In genomic region chr10:54009154-54009553, GRCm38 (mm10) we compare ENCODE assay signal across 29 mouse cellular contexts.
DNase-seq lines count a peak whose midpoint lies in the region; ATAC-seq lines count a peak whose summit lies in the region.
"Had no signal": no experiment of that assay in that cellular context is flagged by ENCODE, and none has a peak within 500 bp of the region (broad histone marks: within the 10 kb centered on the region; RNA-seq: fewer than 3 reads in every experiment).

No protein-coding gene starts in this region.

- peaks cover 10% of the 10 kb centered on the region; the same call in 1 of the 2 replicates for H3K36me3 ChIP-seq in splenic B cell, adult 2 months (ENCODE audit: control insufficient read depth, insufficient read depth, low read length, poor library complexity, severe bottlenecking)
- H3K36me3 ChIP-seq in embryonic facial prominence, embryonic 10.5 days (replicated peaks): no peaks in the 10 kb centered on the region
- no peaks in the 10 kb centered on the region for H3K36me3 ChIP-seq in hindbrain, embryonic 14.5 days (replicated peaks; ENCODE audit: control insufficient read depth, insufficient read depth)
- H3K36me3 ChIP-seq: embryonic facial prominence, embryonic 15.5 days; limb, embryonic 13.5 days; midbrain, embryonic 15.5 days; neural tube, embryonic 13.5 days had no signal

- H3K9me3 ChIP-seq in embryonic facial prominence, embryonic 10.5 days: no peaks in the 10 kb centered on the region
- no peaks in the 10 kb centered on the region for H3K9me3 ChIP-seq in hindbrain, embryonic 14.5 days (ENCODE audit: control insufficient read depth, low read length)
- H3K9me3 ChIP-seq: embryonic facial prominence, embryonic 15.5 days; heart, embryonic 13.5 days; kidney, embryonic 15.5 days; limb, embryonic 13.5 days; liver, embryonic 12.5 days; midbrain, embryonic 15.5 days; neural tube, embryonic 13.5 days had no signal

- ATAC-seq in CD4-positive, CD25-positive, alpha-beta regulatory T cell, adult 4 months: peak; percentile 53
- peak; percentile 75 to 83 for ATAC-seq in hematopoietic stem cell, adult 5-6 weeks (replicated peaks in 1 of 2; ENCODE audit: insufficient read depth in 1 of 2, low FRiP score in 2 of 2, low TSS enrichment in 1 of 2, low read depth in 1 of 2, poor library complexity in 2 of 2, severe bottlenecking in 2 of 2)
- ATAC-seq in hindbrain, embryonic 14.5 days (ENCODE audit: low FRiP score): no peak
- ATAC-seq: forebrain, embryonic 14.5 days; hindbrain, embryonic 16.5 days; intestine, postnatal 0 days; liver, embryonic 12.5 days; midbrain, embryonic 15.5 days had no signal

- WGBS in embryonic facial prominence, embryonic 10.5 days: 91% methylated on average over 6 of the region's 6 CpGs
- whole genome bisulfite sequencing in hindbrain, embryonic 14.5 days: 93% methylated on average over 6 of the region's 6 CpGs

- H3K4me2 ChIP-seq in hindbrain, embryonic 14.5 days (replicated peaks): no peak overlapping the region
- H3K4me2 ChIP-seq: embryonic facial prominence, embryonic 15.5 days; heart, embryonic 13.5 days; kidney, embryonic 15.5 days; limb, embryonic 13.5 days; liver, embryonic 12.5 days; midbrain, embryonic 15.5 days; neural tube, embryonic 13.5 days had no signal

- no peaks in the 10 kb centered on the region for H3K4me1 ChIP-seq in embryonic facial prominence, embryonic 10.5 days
- no peaks in the 10 kb centered on the region for H3K4me1 ChIP-seq in hindbrain, embryonic 14.5 days (replicated peaks; ENCODE audit: control insufficient read depth, insufficient read depth, low read length)
- H3K4me1 ChIP-seq: embryonic facial prominence, embryonic 15.5 days; kidney, embryonic 15.5 days; limb, embryonic 13.5 days; neural tube, embryonic 13.5 days had no signal

- DNase-seq in splenic B cell, adult 2 months (ENCODE audit: low read depth, low spot score): peak; percentile 53
- DNase-seq in thymus, postnatal 36 days: peak; percentile 27 to 49
- DNase-seq in embryonic facial prominence, embryonic 10.5 days (ENCODE audit: low spot score): no peak
- DNase-seq in hindbrain, embryonic 14.5 days (ENCODE audit: low spot score): no peak
- DNase-seq in lung, adult 18-20 months: no peak
- DNase-seq: adrenal gland, adult 8-10 months; cerebellum, adult 11-12 months; cerebellum, postnatal 25 days; embryo, embryonic 11 days; gastrocnemius, postnatal 10 days; heart, adult 11 months; kidney, postnatal 4 days; layer of hippocampus, adult 9-11 months; lung, adult 2 months; lung, postnatal 14 days; right cerebral cortex, postnatal 4 days had no signal

- no peak overlapping the region for H3K4me3 ChIP-seq in embryonic facial prominence, embryonic 10.5 days
- no peak overlapping the region for H3K4me3 ChIP-seq in hindbrain, embryonic 14.5 days (replicated peaks; ENCODE audit: low read length)
- H3K4me3 ChIP-seq: embryonic facial prominence, embryonic 15.5 days; heart, embryonic 13.5 days; kidney, embryonic 15.5 days; limb, embryonic 13.5 days; liver, embryonic 12.5 days; midbrain, embryonic 15.5 days; neural tube, embryonic 13.5 days had no signal

- H3K27me3 ChIP-seq in splenic B cell, adult 2 months (ENCODE audit: control insufficient read depth, insufficient read depth, low read length, poor library complexity, severe bottlenecking): no peaks in the 10 kb centered on the region
- no peaks in the 10 kb centered on the region for H3K27me3 ChIP-seq in embryonic facial prominence, embryonic 10.5 days (replicated peaks; ENCODE audit: low read depth, poor library complexity, severe bottlenecking)
- H3K27me3 ChIP-seq in hindbrain, embryonic 14.5 days (ENCODE audit: control insufficient read depth, insufficient read depth, low read length): no peaks in the 10 kb centered on the region
- H3K27me3 ChIP-seq: embryonic facial prominence, embryonic 15.5 days; heart, embryonic 13.5 days; kidney, embryonic 15.5 days; limb, embryonic 13.5 days; liver, embryonic 12.5 days; midbrain, embryonic 15.5 days; neural tube, embryonic 13.5 days had no signal

- no peak overlapping the region for H3K9ac ChIP-seq in hindbrain, embryonic 14.5 days
- H3K9ac ChIP-seq: embryonic facial prominence, embryonic 15.5 days; heart, embryonic 13.5 days; kidney, embryonic 15.5 days; limb, embryonic 13.5 days; liver, embryonic 12.5 days; midbrain, embryonic 15.5 days; neural tube, embryonic 13.5 days had no signal

- no peak overlapping the region for H3K27ac ChIP-seq in embryonic facial prominence, embryonic 10.5 days (replicated peaks)
- H3K27ac ChIP-seq in hindbrain, embryonic 14.5 days: no peak overlapping the region
- H3K27ac ChIP-seq: embryonic facial prominence, embryonic 15.5 days; heart, embryonic 13.5 days; kidney, embryonic 15.5 days; limb, embryonic 13.5 days; liver, embryonic 12.5 days; midbrain, embryonic 15.5 days; neural tube, embryonic 13.5 days; stomach, postnatal 0 days had no signal

Comparison
In these comparisons a context has a peak if more than half of its experiments do, and no peak if none do; other contexts are left out.
1. DNase-seq: peak in splenic B cell, adult 2 months (single experiment) and thymus, postnatal 36 days (2 of 2); none in embryonic facial prominence, embryonic 10.5 days (single experiment), hindbrain, embryonic 14.5 days (single experiment) and lung, adult 18-20 months (0 of 2).